Mouse (Mus musculus): Measurements from ENCODE around the gene Timp4.

Timp4 gene

DNA sequence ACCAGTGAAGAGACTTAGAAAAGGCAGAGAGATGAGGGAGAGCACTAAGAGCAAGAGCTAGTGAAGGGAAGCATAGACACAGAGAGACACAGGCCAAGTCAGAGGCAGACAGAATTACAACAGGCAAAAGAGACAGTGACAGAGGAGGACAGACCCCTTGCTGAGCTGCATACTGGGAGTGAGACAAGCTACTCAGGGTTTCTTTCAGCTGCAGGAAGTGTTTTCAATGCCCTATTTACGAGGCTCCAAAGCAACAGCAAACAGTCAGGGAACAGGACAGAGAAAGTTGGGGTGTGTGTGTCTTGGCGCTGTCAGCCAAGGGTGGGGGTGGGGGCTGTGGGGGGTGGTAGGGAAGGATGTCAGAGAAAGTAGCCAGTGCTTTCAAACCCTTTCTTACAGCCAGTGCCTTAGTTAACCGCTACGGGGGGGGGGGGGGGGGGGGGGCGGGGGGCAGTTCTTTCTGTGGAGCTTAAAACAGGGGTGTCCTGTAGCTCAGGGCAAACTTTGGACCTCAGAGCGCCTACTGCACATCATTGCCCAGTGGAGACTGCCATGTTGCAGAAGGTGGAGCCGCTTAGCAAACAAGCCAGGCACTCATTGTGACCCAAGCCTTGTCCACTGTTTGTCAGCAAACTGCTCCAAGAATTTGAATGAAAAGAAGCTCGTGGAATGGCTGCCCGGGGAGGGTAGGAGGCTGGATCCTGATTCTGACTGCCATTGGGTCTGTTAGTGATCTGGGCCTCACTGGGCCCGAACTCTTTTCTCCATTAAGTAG is at the start of gene Timp4:
Gene Timp4, minus strand, starts transcription at position 107 of the 775 bp plus-strand sequence.
- DNase-seq, result no peak

DNA sequence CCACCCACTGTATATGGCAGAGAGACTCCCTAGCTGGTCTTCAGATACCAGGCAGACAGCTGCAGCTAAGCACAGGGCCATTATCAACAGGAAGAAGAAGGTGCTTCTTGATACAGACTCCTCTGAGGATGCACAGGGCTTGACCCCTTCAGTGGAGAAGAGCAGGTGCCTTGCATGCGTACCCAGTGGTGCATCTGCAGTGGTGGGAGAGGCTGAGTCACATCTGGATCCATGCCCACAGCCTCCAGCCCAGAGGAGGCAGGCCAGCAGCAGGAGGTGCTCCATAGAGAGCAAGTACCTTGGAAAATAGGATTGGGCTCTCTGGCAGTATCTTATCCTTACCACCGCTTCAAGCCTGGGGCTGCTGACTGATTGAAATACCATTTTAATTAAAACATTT is 41.9 kb upstream of the Timp4 start:
- no peak for DNase-seq

- no peak for DNase-seq
These were observed 40.6 kb upstream of the Timp4 start for GRCm38 (mm10) chr6:115292621-115293020.

DNA sequence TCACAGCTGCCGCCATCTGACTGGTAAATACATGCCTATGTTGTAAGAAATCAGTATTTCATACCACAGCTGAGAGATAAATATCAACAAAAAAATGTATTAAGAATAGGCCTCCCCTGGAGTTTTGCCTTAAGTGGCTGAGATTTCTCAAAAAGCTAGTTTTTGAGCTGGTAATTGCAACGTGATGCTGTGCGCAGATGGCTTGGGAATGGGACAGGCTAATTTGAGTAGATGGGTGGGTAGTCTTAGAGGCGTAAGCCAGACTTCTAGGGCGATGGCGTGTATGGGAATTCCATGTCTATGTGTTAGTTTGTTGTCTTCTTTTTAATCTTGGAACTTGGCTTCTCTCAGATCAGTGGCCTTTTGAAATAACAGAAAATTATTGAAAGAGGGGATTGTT is 39.8 kb upstream of the Timp4 start:
- DNase-seq, result no peak

- no peak for DNase-seq
These were observed 39.1 kb upstream of the Timp4 start for GRCm38 (mm10) chr6:115291068-115291467.

GRCm38 (mm10) chr6:115290561-115290960 is 38.6 kb upstream of the Timp4 start:
- no peak for DNase-seq

DNA sequence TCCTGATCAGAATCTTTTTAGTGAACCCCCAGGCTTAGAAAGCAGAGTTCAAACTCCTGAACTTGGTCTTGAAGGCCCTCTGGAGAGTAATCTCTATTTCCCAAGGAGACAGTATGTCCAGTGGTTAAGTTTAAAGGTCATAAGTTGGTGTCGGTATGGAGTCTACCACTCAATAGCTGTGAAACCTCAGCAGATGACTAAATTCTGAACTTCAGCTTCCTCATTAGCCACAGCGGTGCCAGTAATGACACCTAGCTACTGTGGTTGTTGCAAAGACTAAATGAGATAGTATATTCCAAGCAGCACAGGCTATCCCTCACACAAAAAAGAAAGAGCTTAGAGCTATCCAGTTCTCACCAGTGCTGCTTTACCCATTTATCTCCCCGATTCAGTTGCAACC is 36.2 kb upstream of the Timp4 start:
- DNase-seq, result no peak

DNA sequence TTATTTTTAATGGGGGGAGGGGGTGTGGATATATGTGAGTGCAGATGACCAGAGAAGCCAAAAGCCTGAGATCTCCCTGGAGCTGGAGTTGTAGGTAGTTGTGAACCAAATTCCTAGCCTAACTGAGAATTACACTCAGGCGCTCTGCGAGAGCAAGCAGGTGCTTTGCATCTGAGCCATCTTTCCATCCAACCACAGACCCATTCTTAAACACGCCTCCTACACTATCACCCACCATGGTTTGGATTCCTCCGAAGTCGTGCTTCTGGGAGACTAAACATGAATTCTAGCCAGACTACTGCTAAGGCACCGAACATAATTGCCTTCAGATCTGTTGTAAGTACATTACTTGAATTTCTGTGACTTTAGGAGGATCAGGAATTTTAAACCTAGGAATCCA is 34.4 kb upstream of the Timp4 start:
- DNase-seq, result no peak

GRCm38 (mm10) chr6:115284153-115284552 is 32.1 kb upstream of the Timp4 start:
- no peak for DNase-seq

DNA sequence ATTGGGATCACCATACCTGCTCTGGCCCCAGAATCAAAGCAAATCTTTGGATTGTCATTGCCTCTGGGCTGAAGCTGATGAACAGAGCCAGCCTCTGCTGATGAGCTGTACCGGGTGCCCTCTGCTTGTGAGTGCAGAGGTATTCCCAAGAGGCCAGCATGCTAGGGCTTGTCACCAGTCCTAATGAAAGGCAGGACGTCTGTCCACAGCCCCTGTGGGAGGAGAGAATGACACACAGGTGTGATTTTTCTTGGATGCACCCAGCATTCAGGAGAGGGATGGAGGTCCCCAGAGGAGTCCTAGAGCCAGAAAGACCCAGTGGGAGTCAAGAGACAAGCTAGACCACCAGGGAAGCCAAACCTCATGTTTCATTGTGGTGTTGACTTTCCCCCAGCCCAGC is 27.6 kb upstream of the Timp4 start:
- DNase-seq, result no peak

DNA sequence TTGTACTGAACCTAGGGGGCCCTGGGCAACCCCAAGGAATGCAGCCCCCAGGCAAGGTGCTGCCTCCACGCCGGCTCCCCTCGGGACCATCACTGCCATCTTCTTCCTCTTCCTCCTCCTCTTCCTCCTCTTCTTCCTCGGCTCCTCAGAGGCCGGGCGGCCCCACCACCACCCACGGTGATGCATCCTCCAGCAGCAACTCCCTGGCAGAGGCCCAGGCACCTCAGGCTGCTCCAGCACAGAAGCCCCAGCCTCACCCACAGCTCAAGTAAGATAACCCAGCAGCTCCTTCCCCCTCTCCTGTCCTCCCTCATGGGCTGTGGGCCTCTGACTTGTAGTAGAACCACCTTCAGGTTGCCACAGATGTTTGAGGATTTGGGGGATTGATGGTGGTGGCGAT is 26.1 kb upstream of the Timp4 start:
- no peak for DNase-seq

GRCm38 (mm10) chr6:115275116-115275815 is 23.3 kb upstream of the Timp4 start:
- no peak for DNase-seq

DNA sequence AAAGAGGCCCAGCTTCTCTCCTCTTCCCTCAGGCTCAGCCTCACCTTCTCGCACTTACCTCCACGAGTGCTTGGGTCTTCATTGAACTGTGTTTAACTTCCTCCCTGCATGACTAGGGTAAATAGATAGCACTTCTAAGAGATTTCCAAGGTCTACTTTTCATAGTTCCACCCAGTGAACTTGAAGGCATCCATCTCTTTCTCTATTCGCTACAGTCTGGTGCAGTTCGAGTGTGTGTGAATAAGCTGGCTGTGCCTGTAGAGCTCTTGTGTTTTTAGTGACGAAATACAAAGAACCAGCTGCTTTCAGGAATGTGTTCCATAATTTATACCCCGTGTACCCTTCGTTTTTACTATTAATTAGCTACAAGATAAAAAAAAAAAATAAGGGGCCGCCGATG is 22.7 kb upstream of the Timp4 start:
- DNase-seq, result no peak

DNA sequence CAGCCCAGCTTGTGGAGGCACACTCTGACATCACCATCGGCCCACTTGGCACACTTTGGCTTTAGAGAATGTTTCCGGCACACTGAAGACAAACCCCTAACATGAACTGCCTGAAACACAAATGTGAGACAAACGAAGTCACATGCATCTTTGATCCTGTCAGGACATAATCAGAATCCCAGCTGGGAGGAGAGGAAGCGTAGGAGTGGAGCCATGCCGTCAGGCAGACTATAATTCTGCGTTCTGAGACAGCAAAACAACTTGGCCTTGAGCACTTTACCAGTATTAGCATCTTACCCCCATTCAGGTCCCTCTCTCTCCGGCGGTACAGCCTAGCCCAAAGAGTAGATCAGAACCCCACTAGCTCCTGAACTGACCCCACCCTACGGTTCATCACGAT is 21.3 kb upstream of the Timp4 start:
- DNase-seq, result no peak

- DNase-seq, result peak; percentile 46
These were observed 19.9 kb upstream of the Timp4 start for GRCm38 (mm10) chr6:115271866-115272271.

GRCm38 (mm10) chr6:115271326-115271725 is 19.3 kb upstream of the Timp4 start:
- DNase-seq, result no peak

GRCm38 (mm10) chr6:115270085-115270484 is 18.1 kb upstream of the Timp4 start:
- DNase-seq, result no peak

- DNase-seq, result no peak
These were observed 17.6 kb upstream of the Timp4 start for GRCm38 (mm10) chr6:115269561-115269960.

GRCm38 (mm10) chr6:115268551-115269385 is 16.8 kb upstream of the Timp4 start:
- DNase-seq, result no peak

GRCm38 (mm10) chr6:115267916-115268315 is 15.9 kb upstream of the Timp4 start:
- DNase-seq, result peak; percentile 65

DNA sequence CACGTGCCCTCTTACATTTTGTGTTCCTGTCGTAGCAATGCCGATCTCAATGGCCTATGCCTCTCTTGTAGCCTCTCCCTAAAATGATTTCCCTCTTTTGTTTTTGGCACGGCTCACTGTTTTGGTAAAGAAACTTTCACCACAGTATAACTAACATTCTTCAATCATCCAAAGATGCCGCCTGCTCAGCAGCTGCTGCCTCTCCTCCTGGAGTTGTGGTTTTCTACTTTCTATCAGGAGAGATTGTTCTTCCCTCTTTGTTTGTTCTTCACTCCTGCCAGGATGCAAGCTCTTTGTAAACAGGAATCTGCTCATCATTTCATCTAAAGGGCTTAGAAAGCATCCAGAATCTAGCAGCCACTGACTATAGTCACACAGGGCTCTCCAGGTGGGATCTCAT is 14.8 kb upstream of the Timp4 start:
- DNase-seq, result no peak

- DNase-seq, result no peak
These were observed 8.5 kb upstream of the Timp4 start for GRCm38 (mm10) chr6:115260507-115260906.

DNA sequence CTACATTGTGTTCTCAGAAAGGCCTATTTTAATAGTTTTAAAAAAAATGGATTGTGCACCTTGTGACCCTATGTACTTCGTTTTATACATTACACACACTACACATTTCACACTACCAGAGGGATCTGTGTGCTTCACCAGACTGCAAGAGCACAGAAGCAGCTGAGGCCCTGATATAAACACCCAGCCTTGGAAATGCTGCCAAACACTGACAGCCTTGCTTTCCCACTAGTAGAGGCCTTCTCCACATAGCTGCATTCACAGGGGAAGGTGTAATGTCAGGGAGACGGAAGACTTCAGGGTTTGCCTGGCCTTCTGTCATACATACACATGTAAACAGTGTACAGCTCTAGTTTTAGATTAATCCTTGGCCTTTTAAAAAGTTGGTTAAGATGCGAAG is 3.2 kb upstream of the Timp4 start:
- DNase-seq, result no peak

GRCm38 (mm10) chr6:115251531-115251985 is 447 bp downstream of the Timp4 start:
- DNase-seq, result no peak
